Mouse (Mus musculus) neural tube, embryonic 11.5 days (tissue): Measurements from ENCODE around the gene Zdhhc1. TPM values are rescaled to one million over a fixed set of nuclear protein-coding genes. Genes with fewer than 3 reads are reported as not detected.

Experiments
- ATAC-seq: fragments of 200-750 bp; cut with Nextera tagmentation; 2 replicates; pipeline ENCODE4 v1.8.0; 2017; ENCODE audit warnings: moderate number of reproducible peaks, mild to moderate bottlenecking, moderate TSS enrichment, moderate library complexity; ENCODE audit not compliant: insufficient read depth, low FRiP score, low TSS enrichment
- DNase-seq: peaks from one replicate; pipeline ENCODE4 v3.0.0-alpha.2; 2015; ENCODE audit warnings: low spot score
- H3K27ac ChIP-seq: fragments of 300-500 bp; sonication (generic); 2 replicates; pipeline ENCODE4 v1.5.1; 2014; ENCODE audit warnings: low read depth, mild to moderate bottlenecking, low read length
- H3K27me3 ChIP-seq: fragments of 300-500 bp; sonication (generic); 2 replicates; pipeline ENCODE4 v1.6.1; 2014; ENCODE audit warnings: mild to moderate bottlenecking, low read length, mixed read lengths; ENCODE audit not compliant: control insufficient read depth, insufficient read depth
- H3K36me3 ChIP-seq: fragments of 300-500 bp; sonication (generic); 2 replicates; pipeline ENCODE4 v1.6.1; 2014; ENCODE audit warnings: mild to moderate bottlenecking, low read length, moderate library complexity, mixed read lengths; ENCODE audit not compliant: control insufficient read depth, insufficient read depth
- H3K4me1 ChIP-seq: fragments of 300-500 bp; sonication (generic); 2 replicates; pipeline ENCODE4 v1.6.1; 2014; ENCODE audit warnings: low read length, mixed read lengths; ENCODE audit not compliant: control insufficient read depth, insufficient read depth
- H3K4me2 ChIP-seq: fragments of 300-500 bp; sonication (generic); 2 replicates; pipeline ENCODE4 v1.6.1; 2014; ENCODE audit warnings: low read depth, mild to moderate bottlenecking, moderate library complexity
- H3K4me3 ChIP-seq: fragments of 300-500 bp; sonication (generic); 2 replicates; pipeline ENCODE4 v1.5.1; 2014; ENCODE audit warnings: low read depth, low read length
- H3K9ac ChIP-seq: fragments of 300-500 bp; sonication (generic); 2 replicates; pipeline ENCODE4 v1.6.1; 2014; ENCODE audit warnings: mild to moderate bottlenecking, low read length
- H3K9me3 ChIP-seq: fragments of 300-500 bp; sonication (generic); 2 replicates; pipeline ENCODE4 v1.6.1; 2016; ENCODE audit warnings: low read length; ENCODE audit not compliant: control insufficient read depth
- WGBS: fragments of 180-500 bp; shearing (Covaris S2); extraction: QIAGEN DNeasy Blood & Tissue Kit; methylation state at CpG from one replicate; pipeline ENCODE4 v1.1.7; 2014; 5-methylcytosine and 5-hydroxymethylcytosine counted together
- polyA plus RNA-seq: library from polyadenylated mRNA; unstranded; fragments of >200 nt; fragmentation: Nextera tagmentation; extraction: Ambion mirVana; gene quantifications from 2 replicates; pipeline ENCODE4 v1.2.1, GENCODE M21; 2014

The Zdhhc1 gene
- polyA plus RNA-seq, 1 experiment from 2014 or later: 18.5 TPM

GRCm38 (mm10) chr8:105450977-105451376 lies 45.7 kb downstream of the Zdhhc1 start:
- Histone ChIP-seq H3K4me2 (no peak overlapping the region), H3K9ac (no peak overlapping the region), H3K27ac (no peak overlapping the region), H3K36me3 (no peaks in the 10 kb centered on the region), H3K27me3 (no peaks in the 10 kb centered on the region), H3K4me3 (no peak overlapping the region), H3K4me1 (0 out of 2 replicates have a peak, but pooled peaks cover 3% of the 10 kb centered on the region), H3K9me3 (no peaks in the 10 kb centered on the region)
- no peak for DNase-seq
- ATAC-seq: no peak
- 63% methylated on average over 1 of the region's 1 CpGs for WGBS

GRCm38 (mm10) chr8:105448596-105448995 lies 48.1 kb downstream of the Zdhhc1 start:
- 88% methylated on average over 5 of the region's 5 CpGs for WGBS
- Histone ChIP-seq H3K4me2 (no peak overlapping the region), H3K27me3 (no peaks in the 10 kb centered on the region), H3K4me3 (no peak overlapping the region), H3K4me1 (peaks cover 9% of the 10 kb centered on the region; the same call in 1 of the 2 replicates), H3K36me3 (no peaks in the 10 kb centered on the region), H3K27ac (no peak overlapping the region), H3K9ac (no peak overlapping the region), H3K9me3 (no peaks in the 10 kb centered on the region)
- no peak for ATAC-seq
- no peak for DNase-seq

GRCm38 (mm10) chr8:105448188-105448587 lies 48.5 kb downstream of the Zdhhc1 start:
- WGBS: 91% methylated on average over 3 of the region's 3 CpGs
- no peaks in the 10 kb centered on the region for H3K9me3 ChIP-seq
- no peaks in the 10 kb centered on the region for H3K36me3 ChIP-seq
- no peak overlapping the region for H3K9ac ChIP-seq
- DNase-seq: no peak
- ATAC-seq: no peak
- no peaks in the 10 kb centered on the region for H3K27me3 ChIP-seq
- H3K4me3 ChIP-seq: no peak overlapping the region
- H3K4me1 ChIP-seq: peaks cover 9% of the 10 kb centered on the region; the same call in 1 of the 2 replicates
- H3K27ac ChIP-seq: no peak overlapping the region
- no peak overlapping the region for H3K4me2 ChIP-seq

GRCm38 (mm10) chr8:105446127-105446552 lies 50.6 kb downstream of the Zdhhc1 start:
- peak; percentile 69 for DNase-seq

GRCm38 (mm10) chr8:105445296-105446126 lies 51.2 kb downstream of the Zdhhc1 start:
- DNase-seq (peak; percentile 65), ATAC-seq (peak; percentile 88)
- Histone ChIP-seq H3K4me1 (peaks cover 6% of the 10 kb centered on the region; the same call in 1 of the 2 replicates), H3K4me3 (no peak overlapping the region), H3K27me3 (no peaks in the 10 kb centered on the region), H3K36me3 (no peaks in the 10 kb centered on the region), H3K27ac (peak overlapping the region; percentile 83), H3K9ac (peak overlapping the region; percentile 36; the same call in 1 of the 2 replicates), H3K4me2 (peak overlapping the region; percentile 21), H3K9me3 (no peaks in the 10 kb centered on the region)
- WGBS: 28% methylated on average over 11 of the region's 11 CpGs

More at GRCm38 (mm10) chr8:105446127-105446552, 50.6 kb downstream of the Zdhhc1 start:
- Histone ChIP-seq H3K9me3 (no peaks in the 10 kb centered on the region), H3K27ac (peak overlapping the region; percentile 83), H3K4me1 (peaks cover 6% of the 10 kb centered on the region; the same call in 1 of the 2 replicates), H3K9ac (no peak overlapping the region), H3K4me3 (no peak overlapping the region), H3K36me3 (no peaks in the 10 kb centered on the region), H3K27me3 (no peaks in the 10 kb centered on the region), H3K4me2 (peak overlapping the region; percentile 21)
- 15% methylated on average over 4 of the region's 4 CpGs for WGBS
- ATAC-seq: peak; percentile 74

GRCm38 (mm10) chr8:105442661-105443060 lies 54.0 kb downstream of the Zdhhc1 start:
- H3K27me3 ChIP-seq: no peaks in the 10 kb centered on the region
- no peaks in the 10 kb centered on the region for H3K36me3 ChIP-seq
- no peak overlapping the region for H3K4me3 ChIP-seq
- H3K27ac ChIP-seq: no peak overlapping the region
- no peak overlapping the region for H3K9ac ChIP-seq
- H3K4me2 ChIP-seq: no peak overlapping the region
- H3K4me1 ChIP-seq: peaks cover 6% of the 10 kb centered on the region; the same call in 1 of the 2 replicates
- DNase-seq: no peak
- WGBS: 90% methylated on average over 5 of the region's 5 CpGs
- ATAC-seq: no peak
- H3K9me3 ChIP-seq: no peaks in the 10 kb centered on the region

- peak; percentile 83 for DNase-seq
- H3K4me2 ChIP-seq: no peak overlapping the region
- no peak overlapping the region for H3K9ac ChIP-seq
- no peak overlapping the region for H3K4me3 ChIP-seq
- peaks cover 6% of the 10 kb centered on the region; the same call in 1 of the 2 replicates for H3K4me1 ChIP-seq
- H3K36me3 ChIP-seq: no peaks in the 10 kb centered on the region
- ATAC-seq: no peak
- no peaks in the 10 kb centered on the region for H3K27me3 ChIP-seq
- H3K9me3 ChIP-seq: no peaks in the 10 kb centered on the region
- WGBS: 8% methylated on average over 6 of the region's 6 CpGs
- no peak overlapping the region for H3K27ac ChIP-seq
These were observed 55.3 kb downstream of the Zdhhc1 start for GRCm38 (mm10) chr8:105441433-105441832.

GRCm38 (mm10) chr8:105438865-105439264 lies 57.8 kb downstream of the Zdhhc1 start:
- no peaks in the 10 kb centered on the region for H3K27me3 ChIP-seq
- H3K4me1 ChIP-seq: no peaks in the 10 kb centered on the region
- no peaks in the 10 kb centered on the region for H3K36me3 ChIP-seq
- H3K9ac ChIP-seq: no peak overlapping the region
- WGBS: 34% methylated on average over 5 of the region's 5 CpGs
- H3K9me3 ChIP-seq: no peaks in the 10 kb centered on the region
- H3K4me2 ChIP-seq: no peak overlapping the region
- no peak overlapping the region for H3K27ac ChIP-seq
- ATAC-seq (no peak), DNase-seq (peak; percentile 62)
- H3K4me3 ChIP-seq: no peak overlapping the region
